Mouse (Mus musculus) myocyte (in vitro differentiated cells): ENCODE results near the gene Cd2. TPM values are rescaled to one million over a fixed set of nuclear protein-coding genes. Genes with fewer than 3 reads are reported as not detected.

ENCODE experiments used
- H3K27me3 ChIP-seq: one replicate; pipeline ENCODE4 v1.6.1; 2011; ENCODE audit not compliant: control insufficient read depth, insufficient read depth, insufficient read length
- H3K36me3 ChIP-seq: one replicate; pipeline ENCODE4 v1.6.1; 2011; ENCODE audit not compliant: control insufficient read depth, insufficient read depth
- H3K4me2 ChIP-seq: one replicate; pipeline ENCODE4 v1.6.1; 2011; ENCODE audit warnings: low read depth, control low read depth
- H3K4me3 ChIP-seq: one replicate; pipeline ENCODE4 v1.5.1; 2011; ENCODE audit warnings: mild to moderate bottlenecking, control low read depth, moderate library complexity
- H3K79me2 ChIP-seq: one replicate; pipeline ENCODE4 v1.6.1; 2011; ENCODE audit not compliant: control insufficient read depth, insufficient read depth
- H3ac ChIP-seq: one replicate; pipeline ENCODE4 v1.6.1; 2011; ENCODE audit not compliant: control insufficient read depth, insufficient read length
- CEBPB ChIP-seq: IDR thresholded peaks from 2 replicates; pipeline ENCODE4 v1.6.1; 2011; ENCODE audit warnings: mild to moderate bottlenecking, moderate library complexity; ENCODE audit not compliant: poor library complexity, insufficient read depth, severe bottlenecking
- E2F4 ChIP-seq: IDR thresholded peaks from one replicate; pipeline ENCODE4 v1.6.1; 2011; ENCODE audit warnings: mild to moderate bottlenecking, control low read depth, moderate library complexity; ENCODE audit not compliant: insufficient read depth
- MAX ChIP-seq: IDR thresholded peaks from one replicate; pipeline ENCODE4 v1.6.1; 2011; ENCODE audit warnings: low read depth, mild to moderate bottlenecking, control low read depth
- MYOD1 ChIP-seq, 3 experiments: IDR thresholded peaks; one replicate each; pipeline ENCODE4 v1.6.1; 2011; ENCODE audit warnings: control low read depth in 2 of 3, low read depth in 2 of 3, mild to moderate bottlenecking in 2 of 3, moderate library complexity in 1 of 3; ENCODE audit not compliant: insufficient read length in 2 of 3, control insufficient read depth in 1 of 3
- MYOG ChIP-seq, 3 experiments: IDR thresholded peaks; one replicate each; pipeline ENCODE4 v1.6.1; 2011; ENCODE audit warnings: control low read depth in 2 of 3, low read depth in 2 of 3, mild to moderate bottlenecking in 2 of 3; ENCODE audit not compliant: insufficient read length in 2 of 3, control insufficient read depth in 1 of 3, insufficient read depth in 1 of 3
- POLR2A ChIP-seq: IDR thresholded peaks from one replicate; pipeline ENCODE4 v1.6.1; 2011; ENCODE audit warnings: low read depth, mild to moderate bottlenecking, control low read depth, moderate library complexity; ENCODE audit not compliant: insufficient read length
- POLR2AphosphoS2 ChIP-seq: IDR thresholded peaks from one replicate; pipeline ENCODE4 v1.6.1; 2011; ENCODE audit warnings: low read depth, control low read depth; ENCODE audit not compliant: insufficient read length
- REST ChIP-seq: IDR thresholded peaks from one replicate; pipeline ENCODE4 v1.6.1; 2011; ENCODE audit warnings: mild to moderate bottlenecking, control low read depth, moderate library complexity; ENCODE audit not compliant: insufficient read depth, insufficient read length
- SRF ChIP-seq: IDR thresholded peaks from one replicate; pipeline ENCODE4 v1.6.1; 2011; ENCODE audit warnings: low read depth; ENCODE audit not compliant: control insufficient read depth, insufficient read length
- TCF12 ChIP-seq: IDR thresholded peaks from one replicate; pipeline ENCODE4 v1.6.1; 2011; ENCODE audit warnings: mild to moderate bottlenecking, control low read depth; ENCODE audit not compliant: poor library complexity, insufficient read depth, severe bottlenecking
- TCF3 ChIP-seq: IDR thresholded peaks from one replicate; pipeline ENCODE4 v1.6.1; 2011; ENCODE audit warnings: low read depth, control low read depth; ENCODE audit not compliant: insufficient read length
- USF1 ChIP-seq: IDR thresholded peaks from one replicate; pipeline ENCODE4 v1.6.1; 2011; ENCODE audit warnings: low read depth, mild to moderate bottlenecking, control low read depth, moderate library complexity
- polyA plus RNA-seq: library from polyadenylated mRNA; unstranded; fragments of >200 nt; fragmentation: generic; extraction: Trizol; gene quantifications from one replicate; pipeline ENCODE4 v1.2.1, GENCODE M21; 2012; ENCODE audit warnings: missing spikeins

Cd2 gene
- polyA plus RNA-seq, 1 experiment, result not detected

GRCm38 (mm10) chr3:101280348-101281311 lies 7.1 kb downstream of the Cd2 start:
- H3ac ChIP-seq, result no peak overlapping the region
- no peaks in the 10 kb centered on the region for H3K36me3 ChIP-seq
- no peak overlapping the region for H3K4me3 ChIP-seq
- H3K79me2 ChIP-seq, result no peaks in the 10 kb centered on the region
- peaks cover 7% of the 10 kb centered on the region for H3K27me3 ChIP-seq
- no peak overlapping the region for H3K4me2 ChIP-seq
- no peak for TF ChIP-seq MAX

- no peaks in the 10 kb centered on the region for H3K36me3 ChIP-seq
- peaks cover 7% of the 10 kb centered on the region for H3K27me3 ChIP-seq
- no peak overlapping the region for H3ac ChIP-seq
- no peak overlapping the region for H3K4me2 ChIP-seq
- TF ChIP-seq TCF3 (no peak), POLR2A (no peak), MYOD1 (IDR thresholded peaks at IDR 0.05; ENCODE audit: control insufficient read depth in 1 of 3, insufficient read length in 2 of 3, low read depth in 2 of 3) (no peak), TCF12 (no peak), REST (no peak), USF1 (no peak), POLR2AphosphoS2 (no peak), MYOG (IDR thresholded peaks at IDR 0.05; ENCODE audit: control insufficient read depth in 1 of 3, insufficient read depth in 1 of 3, insufficient read length in 2 of 3, low read depth in 2 of 3) (no peak), E2F4 (no peak), MAX (no peak)
- no peaks in the 10 kb centered on the region for H3K79me2 ChIP-seq
- no peak overlapping the region for H3K4me3 ChIP-seq
Observed at GRCm38 (mm10) chr3:101279561-101279960, 8.2 kb downstream of the Cd2 start.

- Histone ChIP-seq H3K36me3 (no peaks in the 10 kb centered on the region), H3K79me2 (no peaks in the 10 kb centered on the region), H3K4me2 (no peak overlapping the region), H3ac (no peak overlapping the region), H3K4me3 (no peak overlapping the region), H3K27me3 (peaks cover 7% of the 10 kb centered on the region)
- TF ChIP-seq TCF12 (no peak), MYOG (IDR thresholded peaks at IDR 0.05; ENCODE audit: control insufficient read depth in 1 of 3, insufficient read depth in 1 of 3, insufficient read length in 2 of 3, low read depth in 2 of 3) (no peak), MYOD1 (IDR thresholded peaks at IDR 0.05; ENCODE audit: control insufficient read depth in 1 of 3, insufficient read length in 2 of 3, low read depth in 2 of 3) (no peak), SRF (no peak), CEBPB (no peak), REST (no peak)
Observed at GRCm38 (mm10) chr3:101278396-101278795, 9.3 kb downstream of the Cd2 start.

GRCm38 (mm10) chr3:101277830-101278229 lies 9.9 kb downstream of the Cd2 start:
- no peak overlapping the region for H3ac ChIP-seq
- peaks cover 7% of the 10 kb centered on the region for H3K27me3 ChIP-seq
- H3K36me3 ChIP-seq, result no peaks in the 10 kb centered on the region
- TF ChIP-seq CEBPB, result no peak
- TF ChIP-seq TCF3, result no peak
- TF ChIP-seq REST, result no peak
- H3K4me2 ChIP-seq, result no peak overlapping the region
- no peak overlapping the region for H3K4me3 ChIP-seq
- no peaks in the 10 kb centered on the region for H3K79me2 ChIP-seq

GRCm38 (mm10) chr3:101276501-101277320 lies 11.0 kb downstream of the Cd2 start:
- Histone ChIP-seq H3K79me2 (no peaks in the 10 kb centered on the region), H3K36me3 (no peaks in the 10 kb centered on the region), H3K4me2 (no peak overlapping the region), H3K4me3 (no peak overlapping the region), H3ac (no peak overlapping the region), H3K27me3 (peaks cover 7% of the 10 kb centered on the region)
- TF ChIP-seq USF1 (no peak), MAX (no peak), POLR2A (no peak), CEBPB (no peak), MYOD1 (IDR thresholded peaks at IDR 0.05; ENCODE audit: control insufficient read depth in 1 of 3, insufficient read length in 2 of 3, low read depth in 2 of 3) (no peak), E2F4 (no peak), TCF12 (no peak), SRF (no peak), POLR2AphosphoS2 (no peak), TCF3 (no peak), REST (no peak), MYOG (IDR thresholded peaks at IDR 0.05; ENCODE audit: control insufficient read depth in 1 of 3, insufficient read depth in 1 of 3, insufficient read length in 2 of 3, low read depth in 2 of 3) (no peak)
